Mouse (Mus musculus) kidney, postnatal 4 days (tissue): Measurements from ENCODE around the gene Cbln1.

ENCODE experiments used
- DNase-seq, 2 experiments: peaks; one replicate each; pipeline ENCODE4 v3.0.0; 2021; ENCODE audit warnings: mixed read lengths in 2 of 2

Cbln1 gene

DNA sequence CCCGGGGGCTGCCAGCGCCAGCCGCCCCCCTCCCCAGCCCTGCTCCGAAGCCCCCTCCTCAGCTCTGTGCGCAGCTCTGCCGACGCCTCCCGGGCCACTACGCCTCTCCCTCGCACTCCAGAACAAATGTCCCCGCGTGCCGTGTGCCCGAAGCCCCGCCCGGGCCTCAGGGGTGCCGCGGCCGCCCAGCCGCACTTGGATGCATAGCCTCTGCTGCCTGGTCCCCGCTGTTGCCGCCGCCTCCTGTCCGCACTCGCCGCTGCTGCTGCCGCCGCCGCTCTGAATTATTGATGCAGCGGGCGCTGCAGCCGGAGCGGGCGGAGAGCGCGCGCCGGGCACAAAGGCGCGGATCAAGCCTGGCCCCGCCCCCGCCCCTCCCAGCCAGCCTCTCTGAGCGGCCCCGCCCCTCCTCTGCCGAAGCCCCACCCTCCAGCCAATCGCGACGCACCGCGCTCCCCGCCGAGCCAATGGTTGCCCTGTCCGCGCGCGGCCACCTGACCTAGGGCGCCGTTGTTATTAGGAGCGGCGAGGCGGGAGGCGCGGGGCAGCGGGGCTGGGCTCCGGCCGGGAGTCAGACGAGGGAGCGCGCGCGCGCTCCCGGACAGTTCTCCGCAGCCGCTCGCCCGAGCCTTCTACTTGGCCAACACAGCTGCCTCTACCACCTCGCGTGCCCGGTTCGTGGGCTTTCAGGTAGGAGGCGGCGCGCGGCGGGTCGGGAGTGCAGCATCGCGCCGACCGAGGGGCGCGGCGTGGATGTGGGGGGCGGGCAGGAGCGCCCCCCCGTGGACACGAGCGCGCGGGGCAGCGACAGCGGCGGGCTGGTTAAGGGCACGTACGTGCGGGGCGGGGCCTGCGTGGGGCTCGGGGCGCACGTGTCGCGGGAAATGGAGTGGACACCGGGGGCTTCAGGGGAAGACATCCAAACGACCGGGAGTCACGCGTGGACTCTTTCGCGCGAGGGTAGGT is at the start of gene Cbln1:
TSS of gene Cbln1 (minus strand) at position 339 of the 966 bp plus-strand sequence.
- DNase-seq = peak; percentile 92 to 95

GRCm38 (mm10) chr8:87517132-87517531 is 44.7 kb upstream of the Cbln1 start:
- no peak for DNase-seq

GRCm38 (mm10) chr8:87513796-87514195 is 41.4 kb upstream of the Cbln1 start:
- DNase-seq = no peak

GRCm38 (mm10) chr8:87513350-87513749 is 40.9 kb upstream of the Cbln1 start:
- no peak for DNase-seq

DNA sequence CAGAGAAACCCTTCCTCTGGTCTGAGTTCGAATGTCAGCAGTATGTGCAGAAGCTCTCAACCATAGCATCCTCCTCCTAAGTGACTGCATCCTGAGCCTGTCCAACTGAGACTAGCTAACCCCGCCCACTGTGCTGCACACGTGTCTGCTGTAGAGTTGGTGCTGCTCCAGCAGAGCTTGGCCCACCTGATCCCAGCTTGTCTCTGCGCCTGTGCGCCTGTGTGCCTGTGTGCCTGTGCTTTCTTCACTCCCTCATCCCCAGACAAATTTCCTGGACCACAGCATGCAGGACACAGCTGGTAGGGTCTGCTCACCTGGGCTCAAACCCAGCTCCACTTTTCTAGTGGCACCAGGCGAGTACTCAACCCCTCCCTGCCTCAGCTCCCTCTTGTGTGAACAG is 40.2 kb upstream of the Cbln1 start:
- no peak for DNase-seq

- DNase-seq = peak; percentile 6 to 8
Measured at GRCm38 (mm10) chr8:87507046-87507445, 34.6 kb upstream of the Cbln1 start.

GRCm38 (mm10) chr8:87504441-87504840 is 32.0 kb upstream of the Cbln1 start:
- DNase-seq = no peak

DNA sequence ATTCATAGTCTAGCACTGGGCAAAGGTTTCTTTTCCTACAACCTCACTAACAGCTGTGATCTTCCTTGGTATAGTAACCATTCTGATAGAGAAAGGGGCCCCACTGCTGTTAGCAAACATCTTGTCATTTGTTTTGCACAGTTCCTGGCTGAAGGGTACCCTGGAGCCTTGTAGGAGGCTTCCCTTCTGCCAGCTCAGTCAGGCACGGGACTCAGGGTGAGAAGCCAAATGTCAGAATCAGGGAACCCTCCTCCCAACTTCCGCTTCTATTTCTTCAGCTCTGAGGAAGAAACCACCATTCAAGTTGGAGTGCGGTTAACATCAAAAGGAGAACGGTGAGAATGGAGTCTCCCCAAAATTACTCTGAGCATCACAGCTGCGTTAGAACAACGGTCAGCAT is 30.3 kb upstream of the Cbln1 start:
- DNase-seq = no peak

- no peak for DNase-seq
Measured at GRCm38 (mm10) chr8:87497641-87498040, 25.2 kb upstream of the Cbln1 start.

- no peak for DNase-seq
Measured at GRCm38 (mm10) chr8:87496511-87496910, 24.1 kb upstream of the Cbln1 start.

DNA sequence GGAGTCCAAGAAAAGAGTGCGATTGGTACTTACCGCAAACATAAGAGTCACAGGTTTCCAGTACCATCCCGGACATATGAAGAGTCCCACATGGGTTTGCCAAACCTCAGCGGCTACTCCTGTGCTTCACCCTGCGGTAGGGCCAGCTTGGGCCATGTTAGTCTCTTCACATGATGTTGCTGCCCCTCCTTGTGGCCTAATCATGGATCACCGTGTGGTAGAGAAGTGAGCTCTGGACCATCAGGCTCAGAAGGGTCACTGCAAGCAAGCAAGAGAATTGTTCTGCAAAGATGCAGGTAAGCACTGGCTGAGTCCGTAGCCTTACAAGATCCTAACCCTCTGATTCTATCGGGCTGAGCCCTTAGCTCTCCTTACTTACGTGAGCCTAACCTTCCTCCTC is 22.5 kb upstream of the Cbln1 start:
- DNase-seq = peak in 1 of 2 experiments; percentile 15

GRCm38 (mm10) chr8:87489841-87490415 is 17.5 kb upstream of the Cbln1 start:
- DNase-seq = no peak

GRCm38 (mm10) chr8:87481396-87481795 is 9.0 kb upstream of the Cbln1 start:
- DNase-seq = no peak

GRCm38 (mm10) chr8:87478221-87478620 is 5.8 kb upstream of the Cbln1 start:
- no peak for DNase-seq

DNA sequence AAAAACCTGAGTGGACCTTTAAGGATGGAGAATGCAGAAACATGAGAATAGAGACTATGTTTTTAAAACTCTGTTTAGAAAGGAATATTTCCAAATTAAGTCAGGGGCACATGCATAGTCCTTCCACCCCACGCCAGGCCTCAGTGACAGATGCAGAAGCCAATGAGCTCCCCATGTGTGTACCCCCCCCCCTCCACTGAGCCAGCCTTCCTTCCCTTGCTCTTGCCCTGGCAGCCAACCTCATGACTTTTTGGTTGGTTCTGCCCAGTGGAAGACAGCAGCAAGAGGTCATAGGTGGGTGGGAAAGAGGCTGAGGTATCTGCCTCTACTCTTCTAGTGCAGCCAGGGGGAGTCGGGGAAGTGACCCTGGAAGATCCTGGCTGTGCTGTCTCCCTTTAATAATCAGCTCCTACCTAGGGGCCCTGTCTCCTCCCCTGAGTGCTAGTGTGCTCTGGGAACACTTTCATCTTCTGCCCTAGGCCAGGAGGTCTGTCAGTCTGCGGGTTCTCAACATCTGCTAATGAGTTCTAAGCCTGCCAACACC is 4.8 kb upstream of the Cbln1 start:
- DNase-seq = no peak

DNA sequence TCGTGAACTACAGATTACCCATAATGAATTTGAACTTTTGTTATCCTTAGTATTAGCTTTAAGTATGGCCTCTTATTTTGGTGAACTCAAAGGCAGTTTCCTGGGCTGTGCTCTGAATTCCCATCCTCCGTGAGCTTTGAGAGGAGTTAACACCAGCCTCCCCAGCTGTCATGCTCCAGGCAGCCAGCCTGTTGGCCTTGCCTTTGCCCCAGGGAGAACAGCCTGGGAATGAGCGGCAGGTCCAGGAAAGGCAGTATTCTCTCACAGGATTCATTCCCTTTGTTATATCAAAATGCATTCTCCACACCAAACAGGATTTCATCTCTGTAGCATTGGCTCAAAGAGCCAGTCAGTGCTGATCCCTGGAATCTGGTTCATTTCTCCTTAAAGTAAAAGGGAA is 3.1 kb upstream of the Cbln1 start:
- DNase-seq = no peak

DNA sequence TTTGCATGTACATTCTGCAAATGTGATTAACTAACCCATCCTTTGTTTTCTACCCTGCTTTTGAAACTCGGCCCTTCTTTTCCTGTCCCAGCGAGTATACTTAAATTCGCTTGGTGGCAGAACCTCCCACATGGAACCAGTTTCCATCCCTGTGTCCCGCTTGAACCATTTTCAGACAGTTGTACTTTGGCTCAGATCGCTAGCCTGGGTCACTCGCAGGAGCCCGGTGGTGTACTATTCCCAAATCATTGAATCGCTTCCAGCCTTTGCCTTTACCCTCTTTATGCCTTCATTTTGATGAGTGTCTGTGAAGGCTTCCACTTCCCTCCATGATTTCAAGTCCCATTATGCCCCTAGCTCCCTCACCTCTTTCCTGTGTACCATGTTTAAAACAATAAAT is 2.0 kb upstream of the Cbln1 start:
- no peak for DNase-seq

GRCm38 (mm10) chr8:87473940-87474339 is 1.5 kb upstream of the Cbln1 start:
- DNase-seq = no peak

GRCm38 (mm10) chr8:87473314-87473713 is 905 bp upstream of the Cbln1 start:
- peak; percentile 12 to 25 for DNase-seq

GRCm38 (mm10) chr8:87471603-87472270 is 672 bp downstream of the Cbln1 start:
- DNase-seq = peak; percentile 8 to 20

DNA sequence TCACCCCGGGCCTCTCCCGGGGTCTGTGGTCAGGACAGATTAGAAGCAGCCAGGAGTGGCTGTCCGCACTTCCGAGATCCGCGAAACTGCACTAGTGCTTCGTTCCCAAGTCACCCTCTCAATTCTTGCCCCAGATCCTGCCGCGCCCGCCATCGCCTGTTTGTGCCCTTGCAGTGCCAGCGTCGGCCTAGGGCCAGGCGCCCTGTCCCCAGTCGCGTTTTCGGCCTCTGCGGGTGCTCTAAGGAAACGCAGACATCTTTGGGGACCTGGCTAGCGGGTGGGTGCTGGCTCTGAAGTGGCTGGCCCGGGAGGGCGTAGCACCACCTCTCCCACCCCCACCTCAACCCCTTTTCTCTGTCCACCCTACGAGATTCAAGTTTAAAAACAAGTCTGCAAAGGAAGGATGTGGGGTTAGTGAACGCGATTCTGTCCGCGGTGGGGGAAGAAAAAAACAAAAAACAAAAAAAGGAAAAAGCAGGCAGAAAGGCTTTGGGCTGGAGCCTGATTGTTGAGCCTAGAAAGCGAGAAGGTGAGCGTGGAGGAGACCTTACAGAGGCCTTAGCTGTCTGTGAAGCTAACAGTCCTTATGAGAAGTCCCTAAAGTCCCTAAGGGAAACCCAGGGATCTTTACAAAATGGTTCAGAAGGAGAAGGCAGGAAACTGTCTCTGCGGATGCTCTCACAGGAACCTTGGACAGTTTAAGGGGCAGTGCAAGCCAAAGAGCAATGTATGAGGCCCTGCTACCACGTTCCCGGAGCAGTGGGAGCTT is 1.4 kb downstream of the Cbln1 start:
- peak in 1 of 2 experiments; percentile 16 for DNase-seq
